Mouse (Mus musculus): ENCODE measurements around the gene Tmem231. TPM values are rescaled to one million over a fixed set of nuclear protein-coding genes. Genes with fewer than 3 reads are reported as not detected.

Gene Tmem231
- polyA plus RNA-seq, 1 experiment from 2014 or later = 18.6 TPM

- Histone ChIP-seq H3K4me2 (no peak overlapping the region), H3K4me3 (replicated peaks) (no peak overlapping the region), H3K36me3 (replicated peaks) (peaks cover 10% of the 10 kb centered on the region), H3K27ac (no peak overlapping the region), H3K9ac (no peak overlapping the region), H3K9me3 (no peaks in the 10 kb centered on the region), H3K27me3 (no peaks in the 10 kb centered on the region), H3K4me1 (no peaks in the 10 kb centered on the region)
- WGBS = 91% methylated on average over 6 of the region's 6 CpGs
- no peak for ATAC-seq (ENCODE audit: low FRiP score)
These were observed 67.8 kb downstream of the Tmem231 start for GRCm38 (mm10) chr8:111865857-111866256.

GRCm38 (mm10) chr8:111865130-111865852 lies 68.4 kb downstream of the Tmem231 start:
- H3K4me2 ChIP-seq = no peak overlapping the region
- no peaks in the 10 kb centered on the region for H3K9me3 ChIP-seq
- WGBS = 96% methylated on average over 8 of the region's 8 CpGs
- H3K36me3 ChIP-seq (replicated peaks) = peaks cover 10% of the 10 kb centered on the region
- no peak overlapping the region for H3K4me3 ChIP-seq (replicated peaks)
- H3K9ac ChIP-seq = no peak overlapping the region
- no peaks in the 10 kb centered on the region for H3K4me1 ChIP-seq
- H3K27me3 ChIP-seq = no peaks in the 10 kb centered on the region
- H3K27ac ChIP-seq = no peak overlapping the region
- ATAC-seq (ENCODE audit: low FRiP score) = no peak

- no peaks in the 10 kb centered on the region for H3K4me1 ChIP-seq
- H3K4me3 ChIP-seq (replicated peaks) = no peak overlapping the region
- no peak overlapping the region for H3K27ac ChIP-seq
- H3K4me2 ChIP-seq = no peak overlapping the region
- H3K36me3 ChIP-seq (replicated peaks) = peaks cover 10% of the 10 kb centered on the region
- no peak overlapping the region for H3K9ac ChIP-seq
- no peak for ATAC-seq (ENCODE audit: low FRiP score)
- no peaks in the 10 kb centered on the region for H3K27me3 ChIP-seq
- 92% methylated on average over 8 of the region's 8 CpGs for WGBS
- H3K9me3 ChIP-seq = no peaks in the 10 kb centered on the region
These were observed 69.0 kb downstream of the Tmem231 start for GRCm38 (mm10) chr8:111864648-111865047.

DNA sequence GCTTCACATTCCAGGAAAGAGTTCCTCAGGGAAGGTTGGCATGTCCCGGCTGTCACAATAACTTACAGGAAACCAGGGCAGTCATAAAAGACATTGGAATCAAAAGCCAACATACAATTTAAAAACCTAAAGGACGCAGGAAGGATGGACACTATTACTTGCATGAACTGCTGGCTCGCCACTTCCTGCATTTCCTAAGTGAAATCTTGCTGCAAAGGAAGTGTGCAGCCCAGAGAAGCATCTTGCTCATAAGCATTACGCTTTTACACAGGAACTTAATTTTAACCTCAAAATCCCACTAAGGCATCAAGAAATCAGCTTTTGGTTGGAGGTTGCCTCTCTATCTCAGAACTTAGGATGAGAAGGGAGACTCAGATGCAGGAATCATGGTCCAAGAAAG lies 70.4 kb downstream of the Tmem231 start:
- H3K27ac ChIP-seq = no peak overlapping the region
- no peaks in the 10 kb centered on the region for H3K9me3 ChIP-seq
- ATAC-seq (ENCODE audit: low FRiP score) = no peak
- no peaks in the 10 kb centered on the region for H3K27me3 ChIP-seq
- no peak overlapping the region for H3K4me3 ChIP-seq (replicated peaks)
- H3K36me3 ChIP-seq (replicated peaks) = peaks cover 10% of the 10 kb centered on the region
- H3K9ac ChIP-seq = no peak overlapping the region
- no peaks in the 10 kb centered on the region for H3K4me1 ChIP-seq
- no peak overlapping the region for H3K4me2 ChIP-seq
- 86% methylated on average over 4 of the region's 4 CpGs for WGBS

Other genes with a start within 250 kb of the Tmem231 start
- not detected in 2 replicates for gene Ctrb1, start 242.9 kb downstream of the Tmem231 start, polyA plus RNA-seq (2016; fragmentation: Nextera tagmentation; extraction: Ambion mirVana)
- gene Bcar1, start 190.1 kb downstream of the Tmem231 start, polyA plus RNA-seq (2016; fragmentation: Nextera tagmentation; extraction: Ambion mirVana) = 44.0 and 45.6 TPM in 2 replicates
- 199 and 207 TPM in 2 replicates for gene Cfdp1, start 79.6 kb downstream of the Tmem231 start, polyA plus RNA-seq (2016; fragmentation: Nextera tagmentation; extraction: Ambion mirVana)
- 7.6 and 8.7 TPM in 2 replicates for gene Tmem170, start 57.1 kb downstream of the Tmem231 start, polyA plus RNA-seq (2016; fragmentation: Nextera tagmentation; extraction: Ambion mirVana)
- gene Chst5, start 23.4 kb downstream of the Tmem231 start, polyA plus RNA-seq (2016; fragmentation: Nextera tagmentation; extraction: Ambion mirVana) = 1.5 and 1.7 TPM in 2 replicates
- gene Gabarapl2, start 6.8 kb upstream of the Tmem231 start, polyA plus RNA-seq (2016; fragmentation: Nextera tagmentation; extraction: Ambion mirVana) = 336 and 356 TPM in 2 replicates
- gene Adat1, start 58.4 kb upstream of the Tmem231 start, polyA plus RNA-seq (2016; fragmentation: Nextera tagmentation; extraction: Ambion mirVana) = 12.6 and 13.0 TPM in 2 replicates
- gene Kars, start 77.4 kb upstream of the Tmem231 start, polyA plus RNA-seq (2016; fragmentation: Nextera tagmentation; extraction: Ambion mirVana) = 210 and 225 TPM in 2 replicates
- 37.0 and 38.7 TPM in 2 replicates for gene Terf2ip, start 77.5 kb upstream of the Tmem231 start, polyA plus RNA-seq (2016; fragmentation: Nextera tagmentation; extraction: Ambion mirVana)
- 0.74 and 0.88 TPM in 2 replicates for gene Gm6793, start 81.2 kb upstream of the Tmem231 start, polyA plus RNA-seq (2016; fragmentation: Nextera tagmentation; extraction: Ambion mirVana)